Mouse (Mus musculus) olfactory bulb, adult 2 months (tissue): Measurements from ENCODE around the gene Sv2c.

Experiments used
- CTCF ChIP-seq: fragments of 200-500 bp; IDR thresholded peaks from 2 replicates; pipeline ENCODE4 v1.5.1; 2012; ENCODE audit warnings: low read depth, mild to moderate bottlenecking, low read length, moderate library complexity; ENCODE audit not compliant: insufficient read depth
- POLR2A ChIP-seq: fragments of 200-500 bp; IDR thresholded peaks from 2 replicates; pipeline ENCODE4 v1.6.1; 2012; ENCODE audit warnings: mild to moderate bottlenecking, low read depth, low read length, moderate library complexity; ENCODE audit not compliant: insufficient read depth

- TF ChIP-seq POLR2A (no peak), CTCF (no peak)
Observed at GRCm38 (mm10) chr13:95966791-95967190, 165.6 kb downstream of the Sv2c start.
